Mouse (Mus musculus): ENCODE measurements at regions not wholly inside any gene's neighbourhood (a gene's known extent, or its start where the extent isn't known, plus 50 kb on each side); places are given as distances from the start of the nearest gene placed in this dataset.

- peak; percentile 59 to 60 for DNase-seq (ENCODE audit: low spot score in 2 of 2)
Observed at GRCm38 (mm10) chr5:73930205-73930604, 138.0 kb downstream of the Usp46 start.

DNA sequence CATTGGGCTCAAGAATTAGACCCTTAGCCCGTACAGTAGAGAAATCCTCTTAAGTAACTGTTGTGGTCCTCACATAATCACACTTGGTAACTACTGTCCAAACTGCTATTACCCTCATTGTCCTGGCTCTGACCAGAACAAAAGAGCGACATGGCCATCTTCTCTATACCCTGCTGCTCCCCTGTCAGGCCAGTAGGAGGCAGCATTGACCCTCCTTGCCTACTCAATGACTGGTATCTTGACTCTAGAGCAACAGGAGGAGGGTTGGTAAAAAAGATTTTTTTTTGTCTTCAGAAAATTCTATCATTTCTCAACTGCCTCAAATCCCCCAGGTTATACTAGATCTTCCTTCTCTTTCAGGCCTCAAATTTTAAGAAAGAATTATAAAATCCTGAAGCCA is 130.4 kb downstream of the Usp46 start:
- DNase-seq (ENCODE audit: low spot score in 2 of 2): no peak

DNA sequence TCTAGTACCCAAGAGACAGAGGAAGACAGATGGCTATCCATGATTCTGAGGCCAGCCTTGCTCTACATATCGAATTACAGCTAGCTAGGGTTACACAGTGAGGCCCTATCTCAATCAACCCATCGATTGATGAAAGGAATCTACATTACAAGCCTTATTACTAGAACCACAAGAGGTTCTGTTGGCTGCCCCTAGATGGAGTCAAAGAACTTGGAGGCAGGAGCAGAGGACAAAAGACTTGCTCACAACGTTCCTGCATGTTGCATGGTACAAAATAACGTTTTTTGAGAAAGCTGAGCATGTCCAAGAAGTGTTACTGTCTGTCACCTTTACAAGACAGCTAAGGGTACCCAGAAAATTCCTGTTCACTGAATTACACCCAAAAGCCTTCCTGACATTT is 129.8 kb downstream of the Usp46 start:
- no peak for DNase-seq (ENCODE audit: low spot score in 2 of 2)

DNA sequence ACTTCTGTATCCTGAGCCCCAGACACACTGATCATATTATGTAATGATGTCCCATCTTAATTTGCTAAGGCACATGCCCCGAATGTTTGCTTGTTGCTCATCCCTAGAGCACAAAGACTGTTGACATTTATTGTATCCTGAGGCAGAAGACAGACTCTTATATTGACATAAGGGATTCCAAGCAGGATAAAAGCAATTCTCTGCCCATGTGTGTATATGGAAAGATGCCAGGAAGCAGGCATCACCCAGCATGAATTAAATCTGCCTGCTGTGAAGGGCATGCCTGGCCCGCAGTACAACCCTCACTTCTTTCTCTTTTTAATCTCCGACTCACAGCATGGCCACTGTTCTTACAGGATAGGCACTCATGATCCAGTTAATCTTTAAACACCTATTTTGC is 125.3 kb downstream of the Usp46 start:
- DNase-seq (ENCODE audit: low spot score in 2 of 2): no peak

- DNase-seq (ENCODE audit: low spot score in 2 of 2): no peak
Observed at GRCm38 (mm10) chr5:73945671-73946070, 122.6 kb downstream of the Usp46 start.

- no peak for DNase-seq (ENCODE audit: low spot score in 2 of 2)
Observed at GRCm38 (mm10) chr5:73946164-73946563, 122.1 kb downstream of the Usp46 start.

GRCm38 (mm10) chr5:73948031-73948899 is 120.0 kb downstream of the Usp46 start:
- DNase-seq (ENCODE audit: low spot score in 2 of 2): no peak

All from right cerebral cortex, postnatal 36 days (tissue).